Mouse (Mus musculus): ENCODE measurements around the gene Cops7b. TPM values are rescaled to one million over a fixed set of nuclear protein-coding genes. Genes with fewer than 3 reads are reported as not detected.

The Cops7b gene
- polyA plus RNA-seq, 1 experiment from 2014 or later: 36.0 TPM

GRCm38 (mm10) chr1:86600117-86600516 is 17.4 kb downstream of the Cops7b start:
- Histone ChIP-seq H3K27me3 (no peaks in the 10 kb centered on the region), H3K4me3 (no peak overlapping the region), H3K27ac (no peak overlapping the region), H3K9me3 (no peaks in the 10 kb centered on the region), H3K4me1 (0 out of 2 replicates have a peak, but pooled peaks cover 3% of the 10 kb centered on the region), H3K4me2 (no peak overlapping the region), H3K9ac (no peak overlapping the region), H3K36me3 (peaks cover 70% of the 10 kb centered on the region)
- no peak for ATAC-seq (ENCODE audit: insufficient number of reproducible peaks, low FRiP score, low TSS enrichment, low read depth)
- WGBS: 78% methylated on average over 2 of the region's 2 CpGs

- no peak for ATAC-seq (ENCODE audit: insufficient number of reproducible peaks, low FRiP score, low TSS enrichment, low read depth)
- Histone ChIP-seq H3K4me1 (no peaks in the 10 kb centered on the region), H3K27me3 (no peaks in the 10 kb centered on the region), H3K9me3 (no peaks in the 10 kb centered on the region), H3K4me3 (no peak overlapping the region), H3K9ac (no peak overlapping the region), H3K27ac (no peak overlapping the region), H3K4me2 (no peak overlapping the region), H3K36me3 (peaks cover 20% of the 10 kb centered on the region)
- WGBS: 85% methylated on average over 1 of the region's 1 CpGs
These were observed 28.2 kb downstream of the Cops7b start for GRCm38 (mm10) chr1:86610954-86611353.

DNA sequence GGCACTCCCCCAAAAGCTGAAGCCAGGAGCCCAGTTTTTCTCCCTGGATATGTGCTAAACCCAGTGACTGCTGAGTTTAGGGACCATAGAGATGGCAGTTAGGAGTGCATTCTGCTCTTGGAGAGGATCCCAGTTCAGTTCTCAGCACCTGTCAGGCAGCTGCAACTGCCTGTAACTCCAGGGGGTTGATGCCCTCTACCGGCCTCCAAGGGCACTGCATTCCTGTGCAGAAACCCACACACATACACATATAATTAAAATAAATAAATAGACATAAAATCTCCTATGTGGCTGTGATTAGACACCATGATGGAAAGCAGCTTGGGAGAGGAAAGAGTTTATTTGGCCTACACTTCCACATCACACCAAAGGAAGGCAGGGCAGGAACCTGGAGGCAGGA is 29.4 kb downstream of the Cops7b start:
- WGBS: 67% methylated on average over 1 of the region's 1 CpGs
- ATAC-seq (ENCODE audit: insufficient number of reproducible peaks, low FRiP score, low TSS enrichment, low read depth): no peak
- Histone ChIP-seq H3K4me3 (no peak overlapping the region), H3K27me3 (no peaks in the 10 kb centered on the region), H3K9me3 (no peaks in the 10 kb centered on the region), H3K4me2 (no peak overlapping the region), H3K4me1 (no peaks in the 10 kb centered on the region), H3K9ac (no peak overlapping the region), H3K36me3 (peaks cover 18% of the 10 kb centered on the region), H3K27ac (no peak overlapping the region)

GRCm38 (mm10) chr1:86614269-86614668 is 31.6 kb downstream of the Cops7b start:
- no peak overlapping the region for H3K27ac ChIP-seq
- no peaks in the 10 kb centered on the region for H3K4me1 ChIP-seq
- H3K4me2 ChIP-seq: no peak overlapping the region
- peaks cover 7% of the 10 kb centered on the region; the same call in 1 of the 2 replicates for H3K36me3 ChIP-seq
- no peak overlapping the region for H3K4me3 ChIP-seq
- no peak for ATAC-seq (ENCODE audit: insufficient number of reproducible peaks, low FRiP score, low TSS enrichment, low read depth)
- H3K9me3 ChIP-seq: no peaks in the 10 kb centered on the region
- no peaks in the 10 kb centered on the region for H3K27me3 ChIP-seq
- H3K9ac ChIP-seq: no peak overlapping the region

GRCm38 (mm10) chr1:86618454-86619125 is 35.9 kb downstream of the Cops7b start:
- Histone ChIP-seq H3K36me3 (no peaks in the 10 kb centered on the region), H3K4me3 (no peak overlapping the region), H3K27ac (no peak overlapping the region), H3K9ac (no peak overlapping the region), H3K4me2 (no peak overlapping the region), H3K27me3 (no peaks in the 10 kb centered on the region), H3K9me3 (no peaks in the 10 kb centered on the region), H3K4me1 (peaks cover 8% of the 10 kb centered on the region)
- 52% methylated on average over 10 of the region's 10 CpGs for WGBS
- no peak for ATAC-seq (ENCODE audit: insufficient number of reproducible peaks, low FRiP score, low TSS enrichment, low read depth)

DNA sequence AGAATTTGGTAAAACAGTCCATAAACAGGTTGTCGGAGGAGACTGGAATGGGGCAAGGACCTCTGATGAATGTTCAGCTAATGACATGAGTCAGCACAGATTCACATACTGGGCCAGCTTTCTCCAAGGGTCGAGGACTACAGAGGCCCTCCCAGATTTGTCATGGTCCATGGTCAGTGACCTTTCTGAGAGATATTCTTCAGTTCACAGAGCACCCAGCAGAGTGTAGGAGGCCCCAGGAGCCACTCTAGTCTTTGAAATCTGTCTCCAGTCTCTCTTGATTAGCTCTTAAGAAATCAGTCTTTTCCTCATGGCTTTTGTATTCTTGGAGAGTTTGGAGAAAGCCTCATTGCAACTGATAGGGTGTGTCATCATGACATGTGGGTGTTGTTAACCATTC is 39.6 kb downstream of the Cops7b start:
- Histone ChIP-seq H3K9ac (no peak overlapping the region), H3K4me1 (peaks cover 9% of the 10 kb centered on the region), H3K27ac (no peak overlapping the region), H3K4me2 (no peak overlapping the region), H3K36me3 (no peaks in the 10 kb centered on the region), H3K4me3 (no peak overlapping the region), H3K9me3 (no peaks in the 10 kb centered on the region), H3K27me3 (no peaks in the 10 kb centered on the region)
- no peak for ATAC-seq (ENCODE audit: insufficient number of reproducible peaks, low FRiP score, low TSS enrichment, low read depth)
- 79% methylated on average over 2 of the region's 2 CpGs for WGBS

GRCm38 (mm10) chr1:86623001-86624000 is 40.6 kb downstream of the Cops7b start:
- no peaks in the 10 kb centered on the region for H3K9me3 ChIP-seq
- ATAC-seq (ENCODE audit: insufficient number of reproducible peaks, low FRiP score, low TSS enrichment, low read depth): 0 out of 2 replicates have a peak, but pooled peaks have one; percentile 55
- H3K4me3 ChIP-seq: no peak overlapping the region
- H3K36me3 ChIP-seq: no peaks in the 10 kb centered on the region
- H3K4me1 ChIP-seq: peaks cover 9% of the 10 kb centered on the region
- H3K9ac ChIP-seq: no peak overlapping the region
- WGBS: 17% methylated on average over 16 of the region's 16 CpGs
- H3K27me3 ChIP-seq: no peaks in the 10 kb centered on the region
- H3K27ac ChIP-seq: no peak overlapping the region
- H3K4me2 ChIP-seq: peak overlapping the region; percentile 10; the same call in 1 of the 2 replicates

DNA sequence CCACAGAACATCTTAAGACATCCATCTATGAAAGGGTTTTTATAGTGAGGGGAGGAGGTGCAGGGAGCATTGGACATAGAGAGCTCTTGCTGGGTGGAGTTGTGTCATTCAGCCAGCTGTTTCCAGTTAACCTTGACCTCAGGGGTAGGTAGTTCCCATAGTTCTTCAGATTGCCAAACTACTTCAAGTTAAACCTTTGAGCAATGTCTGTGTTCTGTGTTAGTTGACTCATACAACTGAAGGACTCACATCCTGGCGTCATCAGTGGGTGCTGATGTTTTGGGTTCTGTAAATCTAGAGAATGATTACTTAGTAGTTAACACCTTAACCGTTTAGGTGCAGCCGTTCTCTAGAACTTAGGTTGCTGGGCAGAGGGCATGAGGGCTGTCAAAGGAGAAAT is 45.6 kb downstream of the Cops7b start:
- WGBS: 54% methylated on average over 3 of the region's 3 CpGs
- Histone ChIP-seq H3K9ac (no peak overlapping the region), H3K36me3 (no peaks in the 10 kb centered on the region), H3K4me3 (no peak overlapping the region), H3K27ac (no peak overlapping the region), H3K4me1 (peaks cover 13% of the 10 kb centered on the region), H3K9me3 (no peaks in the 10 kb centered on the region), H3K27me3 (no peaks in the 10 kb centered on the region), H3K4me2 (no peak overlapping the region)
- ATAC-seq (ENCODE audit: insufficient number of reproducible peaks, low FRiP score, low TSS enrichment, low read depth): no peak

DNA sequence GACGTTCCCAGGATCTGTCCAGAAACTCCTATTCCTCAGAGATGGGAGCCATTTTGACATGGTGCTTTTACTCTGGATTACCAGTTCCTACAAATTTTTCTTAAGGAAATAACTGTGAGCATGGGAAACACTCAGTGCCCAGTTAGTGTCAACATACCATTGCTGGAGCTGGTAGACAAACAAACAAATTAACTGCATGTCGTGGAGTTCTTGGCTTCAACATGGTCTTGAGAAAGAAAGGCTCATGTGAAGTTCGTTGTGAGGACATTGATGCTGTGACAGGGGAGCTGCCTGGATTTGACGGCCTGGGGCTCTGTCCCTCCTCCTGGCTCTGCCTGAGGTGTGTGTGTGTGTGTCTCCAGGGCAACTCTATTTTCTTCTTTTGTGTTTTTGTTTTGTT is 47.2 kb downstream of the Cops7b start:
- no peaks in the 10 kb centered on the region for H3K9me3 ChIP-seq
- H3K4me3 ChIP-seq: no peak overlapping the region
- no peaks in the 10 kb centered on the region for H3K27me3 ChIP-seq
- 59% methylated on average over 4 of the region's 4 CpGs for WGBS
- no peak overlapping the region for H3K9ac ChIP-seq
- no peak overlapping the region for H3K4me2 ChIP-seq
- no peaks in the 10 kb centered on the region for H3K36me3 ChIP-seq
- no peak for ATAC-seq (ENCODE audit: insufficient number of reproducible peaks, low FRiP score, low TSS enrichment, low read depth)
- no peak overlapping the region for H3K27ac ChIP-seq
- H3K4me1 ChIP-seq: peaks cover 18% of the 10 kb centered on the region; the same call in 1 of the 2 replicates

- H3K27ac ChIP-seq: no peak overlapping the region
- H3K4me2 ChIP-seq: no peak overlapping the region
- H3K9ac ChIP-seq: no peak overlapping the region
- no peak overlapping the region for H3K4me3 ChIP-seq
- WGBS: 69% methylated on average over 4 of the region's 4 CpGs
- no peaks in the 10 kb centered on the region for H3K27me3 ChIP-seq
- no peaks in the 10 kb centered on the region for H3K36me3 ChIP-seq
- H3K9me3 ChIP-seq: no peaks in the 10 kb centered on the region
- ATAC-seq (ENCODE audit: insufficient number of reproducible peaks, low FRiP score, low TSS enrichment, low read depth): no peak
- peaks cover 18% of the 10 kb centered on the region; the same call in 1 of the 2 replicates for H3K4me1 ChIP-seq
These were observed 47.8 kb downstream of the Cops7b start for GRCm38 (mm10) chr1:86630527-86630926.

- WGBS: 19% methylated on average over 6 of the region's 6 CpGs
- H3K36me3 ChIP-seq: no peaks in the 10 kb centered on the region
- no peaks in the 10 kb centered on the region for H3K9me3 ChIP-seq
- H3K9ac ChIP-seq: no peak overlapping the region
- no peak for ATAC-seq (ENCODE audit: insufficient number of reproducible peaks, low FRiP score, low TSS enrichment, low read depth)
- no peak overlapping the region for H3K4me2 ChIP-seq
- H3K27ac ChIP-seq: peak overlapping the region; percentile 59; the same call in 1 of the 2 replicates
- no peaks in the 10 kb centered on the region for H3K27me3 ChIP-seq
- H3K4me3 ChIP-seq: no peak overlapping the region
- H3K4me1 ChIP-seq: peaks cover 18% of the 10 kb centered on the region; the same call in 1 of the 2 replicates
These were observed 50.2 kb downstream of the Cops7b start for GRCm38 (mm10) chr1:86632732-86633380.
